Mouse (Mus musculus): Measurements from ENCODE around the gene Drg1.

The Drg1 gene

DNA sequence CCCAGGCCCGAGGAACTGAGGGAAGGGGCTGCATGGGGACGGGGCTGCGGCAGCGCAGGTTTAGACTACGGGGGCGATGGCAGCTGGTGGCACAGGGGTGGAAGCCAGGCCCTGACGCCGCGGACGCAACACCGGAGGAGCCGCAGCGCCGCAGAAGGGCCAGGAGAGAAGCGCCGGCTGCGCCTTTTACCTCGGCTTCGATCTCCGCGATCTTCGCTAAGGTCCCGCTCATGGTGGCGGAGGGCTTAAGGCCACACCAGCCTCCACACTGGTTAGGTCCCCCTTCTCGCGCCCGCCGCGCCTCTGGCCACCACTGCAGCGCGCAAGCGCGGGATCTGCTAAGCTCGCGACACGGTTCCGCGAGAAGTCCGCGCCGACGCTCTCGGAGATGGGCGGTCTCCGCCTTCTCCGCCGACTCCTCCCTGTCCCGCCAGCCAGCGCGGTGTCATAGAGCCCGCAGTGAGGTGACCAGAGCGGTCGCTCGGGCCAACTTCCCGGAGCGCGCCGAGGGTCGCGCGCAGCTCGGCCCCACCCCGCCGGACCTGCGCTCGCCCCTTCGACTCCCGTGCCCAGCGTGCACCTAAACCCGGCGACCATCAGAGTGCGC, at the start of gene Drg1:
Drg1 (minus strand) TSS at position 337 of the 607 bp plus-strand sequence.
- peak; percentile 77 to 87 for DNase-seq (ENCODE audit: low spot score in 2 of 2)

DNA sequence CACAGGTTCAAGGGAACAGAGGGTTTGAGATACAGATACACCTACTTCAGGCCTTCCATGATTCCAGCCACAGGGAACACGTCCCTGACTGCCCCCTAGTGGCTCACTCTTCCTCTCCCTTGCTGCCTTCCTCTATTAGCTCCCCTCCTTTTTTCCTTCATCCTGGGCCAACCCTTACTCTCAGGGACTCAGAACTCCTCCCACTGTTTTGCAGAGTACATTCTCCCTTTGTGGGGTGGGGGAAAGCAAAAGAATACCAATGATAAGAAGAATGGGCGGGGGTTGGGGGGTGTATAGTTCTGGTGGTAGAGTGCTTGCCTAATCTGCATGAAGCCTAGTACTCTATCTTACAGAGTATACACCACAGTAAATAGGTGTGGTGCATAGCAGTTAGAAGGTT, 47.9 kb upstream of the Drg1 start:
- DNase-seq (ENCODE audit: low spot score in 2 of 2) = peak in 1 of 2 experiments; percentile 49

- no peak for DNase-seq (ENCODE audit: low spot score in 2 of 2)
Observed at GRCm38 (mm10) chr11:3313294-3313693, 47.1 kb upstream of the Drg1 start.

DNA sequence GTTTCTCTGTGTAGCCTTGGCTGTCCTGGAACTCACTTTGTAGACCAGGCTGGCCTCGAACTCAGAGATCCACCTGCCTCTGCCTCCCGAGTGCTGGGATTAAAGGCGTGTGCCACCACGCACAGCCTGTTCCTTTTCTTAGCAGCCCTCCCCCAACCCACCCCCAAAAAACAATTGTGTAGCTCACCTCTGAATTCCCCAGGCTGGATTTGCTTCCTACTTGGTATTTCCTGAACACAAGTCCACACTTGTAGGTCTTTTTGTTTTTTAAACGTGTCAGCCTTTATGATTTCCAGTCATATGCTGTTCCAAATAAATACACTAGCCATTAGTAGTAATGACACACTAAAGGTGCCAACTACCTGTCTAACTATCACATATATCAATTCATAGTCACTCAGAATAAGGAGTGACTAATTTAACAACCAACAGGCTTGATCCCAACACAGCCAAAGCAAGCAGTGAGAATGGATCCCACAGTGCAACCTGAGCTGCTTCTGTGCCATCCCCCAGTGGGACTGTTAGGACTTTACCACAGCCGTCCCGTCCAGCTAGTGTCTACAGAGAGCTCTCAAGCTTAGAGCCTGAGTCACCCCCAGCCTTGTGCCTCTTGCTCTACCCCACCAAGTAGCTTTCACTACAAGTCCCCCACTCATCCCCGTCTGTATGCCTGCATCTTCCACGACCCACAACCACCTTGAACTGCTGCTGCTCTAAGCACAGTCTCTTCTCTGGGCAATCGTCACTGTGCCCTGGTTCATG, 45.6 kb upstream of the Drg1 start:
- no peak for DNase-seq (ENCODE audit: low spot score in 2 of 2)

DNA sequence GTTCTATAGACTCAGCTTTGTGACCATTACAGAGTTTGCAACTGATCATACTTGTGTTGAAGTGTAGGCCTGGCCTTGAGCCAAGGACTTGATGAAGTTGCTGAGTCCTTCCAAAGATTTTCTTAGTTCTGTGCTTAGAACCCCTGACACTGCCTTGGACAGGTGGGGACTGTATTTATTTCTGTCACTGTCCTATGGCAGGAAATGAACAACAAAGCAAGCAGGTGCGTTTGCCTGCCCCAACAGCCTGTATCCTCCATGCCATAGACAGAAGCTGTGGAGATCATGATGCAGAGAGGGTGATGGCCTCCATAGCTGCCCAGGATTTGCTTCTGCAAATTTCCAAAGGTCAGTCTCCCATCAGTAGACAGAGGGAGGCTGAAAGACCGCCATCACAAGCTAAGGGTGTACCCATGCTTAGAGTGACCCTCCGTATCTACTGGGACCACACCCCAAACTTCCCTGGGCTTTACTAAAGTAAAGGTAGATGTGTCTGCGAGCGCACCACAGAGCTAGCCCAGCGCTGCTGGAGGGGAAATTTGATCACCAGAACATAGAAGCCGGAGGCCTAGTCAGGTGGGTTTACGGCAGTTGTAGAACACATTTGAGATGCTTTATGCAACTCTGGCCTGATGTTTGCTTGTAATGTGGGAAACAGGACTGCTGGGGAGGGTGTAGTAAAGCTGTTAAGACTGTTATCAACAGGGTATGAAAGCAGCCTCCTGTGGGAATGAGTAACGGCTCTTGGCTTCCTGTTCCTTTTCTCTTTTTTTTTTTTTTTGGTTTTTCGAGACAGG, 44.8 kb upstream of the Drg1 start:
- DNase-seq (ENCODE audit: low spot score in 2 of 2) = no peak

DNA sequence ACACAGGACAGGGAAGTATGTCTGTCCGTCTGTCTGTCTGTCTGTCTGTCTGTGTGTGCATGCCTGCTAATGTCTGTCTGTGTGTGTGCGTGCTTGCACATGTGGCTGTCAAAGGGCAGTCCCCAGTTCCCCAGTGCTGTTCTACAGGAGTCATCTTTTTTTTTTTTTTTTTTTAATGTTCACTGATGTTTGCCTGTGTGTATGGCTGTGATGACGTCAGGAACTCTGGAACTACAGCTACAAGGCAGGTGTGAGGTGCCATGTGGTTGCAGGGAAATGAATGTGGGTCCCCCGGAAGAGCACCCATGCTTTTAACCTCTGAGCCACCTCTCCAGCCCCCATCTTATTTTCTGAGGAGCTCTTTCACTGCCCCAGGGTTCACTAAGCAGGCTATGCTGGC, 43.7 kb upstream of the Drg1 start:
- no peak for DNase-seq (ENCODE audit: low spot score in 2 of 2)

GRCm38 (mm10) chr11:3307875-3308274, 41.7 kb upstream of the Drg1 start:
- DNase-seq (ENCODE audit: low spot score in 2 of 2) = no peak

DNA sequence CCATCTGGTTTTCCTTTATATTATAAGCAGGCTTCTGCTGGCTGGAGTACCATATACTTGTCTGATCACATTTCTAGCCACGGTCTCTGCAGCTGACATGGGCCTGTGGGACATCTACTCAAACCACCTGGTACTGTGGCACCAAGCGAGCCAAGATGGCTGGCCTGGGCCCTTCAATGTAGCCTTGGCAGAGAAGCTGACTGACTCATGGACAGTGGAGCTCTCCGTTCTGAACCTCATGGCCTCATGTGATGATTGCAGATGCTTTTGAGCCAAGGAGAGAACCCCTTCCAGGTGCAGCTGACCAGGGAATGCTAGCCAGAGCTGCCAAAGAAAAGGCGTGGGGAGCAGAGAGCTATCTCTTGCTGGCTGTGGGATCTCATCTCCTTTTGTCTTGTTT, 39.6 kb upstream of the Drg1 start:
- DNase-seq (ENCODE audit: low spot score in 2 of 2) = no peak

DNA sequence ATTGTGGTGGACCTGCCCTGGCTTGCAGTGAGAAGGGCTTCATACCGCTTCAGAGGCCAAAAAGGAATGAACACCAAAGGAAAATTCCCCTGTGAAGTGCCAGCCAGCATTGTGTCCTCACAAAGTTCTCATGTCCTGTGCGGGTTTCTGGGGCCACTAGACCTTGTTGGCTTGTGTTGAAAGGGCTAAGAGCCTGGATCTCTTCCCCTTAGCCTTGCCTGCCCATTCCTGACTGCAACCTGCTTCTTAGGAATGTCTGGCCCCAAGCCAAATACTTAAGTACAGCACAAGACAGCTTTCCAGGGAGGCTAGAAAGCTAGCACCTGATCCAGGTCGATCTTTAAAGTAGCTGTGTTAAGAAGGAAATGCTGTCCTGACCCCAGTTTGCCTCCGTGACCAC, 36.6 kb upstream of the Drg1 start:
- no peak for DNase-seq (ENCODE audit: low spot score in 2 of 2)

DNA sequence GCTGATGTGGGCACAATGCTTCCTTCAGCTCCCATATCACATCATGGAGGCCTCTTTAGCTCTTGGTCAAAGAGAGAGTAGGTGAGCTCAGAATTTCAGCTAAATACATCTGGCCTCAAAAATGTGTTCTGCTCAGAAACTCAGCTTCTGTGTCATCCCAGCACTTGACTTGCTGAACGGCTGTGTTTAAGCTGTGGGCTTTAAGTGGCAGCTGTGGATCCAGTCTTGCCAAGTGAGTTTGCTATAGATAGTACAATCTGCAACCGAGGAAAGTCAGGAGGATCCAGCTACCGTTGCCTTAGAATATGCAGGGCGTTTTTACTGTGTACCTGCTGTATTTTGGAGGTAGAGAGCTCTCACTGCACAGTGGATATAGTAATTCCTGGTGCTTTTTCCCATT, 36.2 kb upstream of the Drg1 start:
- no peak for DNase-seq (ENCODE audit: low spot score in 2 of 2)

DNA sequence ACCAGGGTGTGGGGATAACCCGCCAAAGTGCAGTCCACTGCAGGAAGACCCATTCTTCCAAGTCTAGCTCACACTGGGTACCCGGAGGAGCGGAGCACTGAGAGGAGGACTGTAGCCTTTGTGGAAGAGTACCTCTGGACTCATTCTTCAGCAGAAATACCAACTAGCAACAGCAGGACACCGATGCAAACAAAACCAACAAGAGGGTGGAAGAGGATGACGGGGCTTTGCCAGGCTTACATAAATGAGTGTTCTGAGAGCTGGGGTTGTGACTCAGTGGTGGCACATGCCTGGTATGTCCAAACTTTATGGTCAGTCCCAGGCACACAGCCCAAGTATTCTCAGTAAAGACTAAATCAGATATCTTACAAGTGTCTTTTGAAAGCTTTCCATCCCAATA, 34.9 kb upstream of the Drg1 start:
- DNase-seq (ENCODE audit: low spot score in 2 of 2) = no peak

GRCm38 (mm10) chr11:3298813-3299185, 32.6 kb upstream of the Drg1 start:
- no peak for DNase-seq (ENCODE audit: low spot score in 2 of 2)

- DNase-seq (ENCODE audit: low spot score in 2 of 2) = no peak
Observed at GRCm38 (mm10) chr11:3297871-3298812, 31.9 kb upstream of the Drg1 start.

GRCm38 (mm10) chr11:3296056-3296455, 29.8 kb upstream of the Drg1 start:
- DNase-seq (ENCODE audit: low spot score in 2 of 2) = no peak

GRCm38 (mm10) chr11:3294641-3295040, 28.4 kb upstream of the Drg1 start:
- DNase-seq (ENCODE audit: low spot score in 2 of 2) = no peak

DNA sequence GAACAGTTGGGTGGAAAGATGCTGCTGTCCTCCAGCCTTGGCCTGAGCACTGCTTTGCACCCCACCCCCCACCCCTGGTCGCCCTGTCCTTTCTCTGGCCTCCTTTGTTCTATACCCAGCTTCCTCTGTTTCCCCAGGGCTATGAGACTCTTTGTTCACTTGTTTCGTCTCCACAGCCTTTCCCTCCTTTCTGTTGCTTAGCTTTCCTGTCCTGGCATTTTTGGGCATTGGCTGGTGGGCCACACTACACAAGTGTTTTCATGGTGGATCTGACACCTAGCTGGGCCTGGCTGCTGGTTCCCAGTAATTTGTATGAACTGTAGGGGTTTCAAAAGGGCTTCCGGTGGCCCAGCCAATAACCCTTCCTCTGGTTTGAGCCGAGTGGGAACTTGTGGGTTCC, 27.1 kb upstream of the Drg1 start:
- no peak for DNase-seq (ENCODE audit: low spot score in 2 of 2)

DNA sequence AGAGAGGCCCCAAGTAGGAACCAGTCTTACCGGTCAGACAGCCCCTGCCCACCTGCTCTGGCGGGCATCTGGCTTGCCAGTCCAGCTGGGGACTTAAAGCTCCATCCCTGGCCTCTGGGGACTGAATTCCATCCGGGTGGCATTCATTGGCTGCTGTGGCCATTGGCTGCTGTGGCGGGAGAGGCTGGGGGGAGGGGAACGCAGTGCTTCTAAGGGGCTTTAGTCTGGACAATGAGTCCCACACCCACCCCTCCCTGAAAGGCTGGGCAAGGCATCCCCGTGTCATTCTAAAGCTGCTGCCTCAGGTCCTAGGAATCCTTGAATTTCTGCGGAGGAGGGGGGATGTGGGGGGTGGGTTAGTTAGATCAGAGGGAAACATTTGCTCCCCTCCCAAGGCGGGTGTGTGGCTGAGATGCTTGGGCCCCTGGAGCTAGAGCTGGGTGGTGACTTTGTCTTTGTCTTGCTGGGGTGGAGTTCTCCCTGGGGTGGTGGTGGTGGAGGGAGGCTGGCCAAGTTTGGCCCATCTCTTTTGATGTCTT, 26.6 kb upstream of the Drg1 start:
- DNase-seq (ENCODE audit: low spot score in 2 of 2) = no peak

GRCm38 (mm10) chr11:3292062-3292421, 25.8 kb upstream of the Drg1 start:
- DNase-seq (ENCODE audit: low spot score in 2 of 2) = no peak

- no peak for DNase-seq (ENCODE audit: low spot score in 2 of 2)
Observed at GRCm38 (mm10) chr11:3291311-3292061, 25.3 kb upstream of the Drg1 start.

DNA sequence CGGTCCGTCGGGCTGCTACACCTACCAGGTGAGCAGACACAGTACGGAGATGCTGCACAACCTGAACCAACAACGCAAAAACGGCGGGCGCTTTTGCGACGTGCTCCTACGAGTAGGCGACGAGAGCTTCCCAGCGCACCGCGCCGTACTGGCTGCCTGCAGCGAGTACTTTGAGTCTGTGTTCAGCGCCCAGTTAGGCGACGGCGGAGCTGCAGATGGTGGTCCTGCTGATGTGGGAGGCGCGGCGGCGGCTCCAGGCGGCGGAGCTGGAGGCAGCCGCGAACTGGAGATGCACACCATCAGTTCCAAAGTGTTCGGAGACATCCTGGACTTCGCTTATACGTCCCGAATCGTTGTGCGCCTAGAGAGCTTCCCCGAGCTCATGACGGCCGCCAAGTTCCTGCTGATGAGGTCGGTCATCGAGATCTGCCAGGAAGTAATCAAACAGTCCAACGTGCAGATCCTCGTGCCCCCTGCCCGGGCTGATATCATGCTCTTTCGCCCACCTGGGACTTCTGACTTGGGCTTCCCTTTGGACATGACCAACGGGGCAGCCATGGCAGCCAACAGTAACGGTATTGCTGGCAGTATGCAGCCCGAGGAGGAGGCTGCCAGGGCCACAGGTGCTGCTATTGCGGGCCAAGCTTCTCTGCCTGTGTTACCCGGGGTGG, 24.6 kb upstream of the Drg1 start:
- peak; percentile 47 to 62 for DNase-seq (ENCODE audit: low spot score in 2 of 2)

Measured in frontal cortex, postnatal 25 days (tissue).